Mouse (Mus musculus) heart, postnatal 0 days (tissue): Measurements from ENCODE around the gene Stag1.

Source experiments
- CTCF ChIP-seq: IDR thresholded peaks from 2 replicates; pipeline ENCODE4 v1.5.1; 2016; ENCODE audit warnings: antibody characterized with exemption, control low read depth, low read depth
- EP300 ChIP-seq: IDR thresholded peaks from 2 replicates; pipeline ENCODE4 v1.6.1; 2016; ENCODE audit warnings: antibody characterized with exemption, low read depth

GRCm38 (mm10) chr9:100679036-100679435 is 81.4 kb downstream of the Stag1 start:
- no peak for TF ChIP-seq CTCF
- no peak for TF ChIP-seq EP300
